Mouse (Mus musculus) intestine, postnatal 0 days (tissue): ENCODE measurements at regions not wholly inside any gene's neighbourhood (a gene's known extent, or its start where the extent isn't known, plus 50 kb on each side); places are given as distances from the start of the nearest gene placed in this dataset.

Experiments used
- ATAC-seq: fragments of 200-750 bp; cut with Nextera tagmentation; 2 replicates; pipeline ENCODE4 v1.8.0; 2017; ENCODE audit warnings: mild to moderate bottlenecking, moderate TSS enrichment, moderate library complexity
- H3K27ac ChIP-seq: fragments of 300-500 bp; sonication (generic); 2 replicates; pipeline ENCODE4 v1.5.1; 2014; ENCODE audit warnings: mild to moderate bottlenecking, low read depth, low read length, moderate library complexity
- H3K27me3 ChIP-seq: fragments of 300-500 bp; sonication (generic); replicated peaks from 2 replicates; pipeline ENCODE4 v1.6.1; 2014; ENCODE audit warnings: low read length, mixed read lengths; ENCODE audit not compliant: control insufficient read depth, insufficient read depth
- H3K36me3 ChIP-seq: fragments of 300-500 bp; sonication (generic); 2 replicates; pipeline ENCODE4 v1.6.1; 2014; ENCODE audit warnings: mild to moderate bottlenecking, moderate library complexity; ENCODE audit not compliant: control insufficient read depth, insufficient read depth
- H3K4me1 ChIP-seq: fragments of 300-500 bp; sonication (generic); replicated peaks from 2 replicates; pipeline ENCODE4 v1.6.1; 2014; ENCODE audit warnings: antibody characterized with exemption, low read length, mixed read lengths; ENCODE audit not compliant: control insufficient read depth, insufficient read depth
- H3K4me2 ChIP-seq: fragments of 300-500 bp; sonication (generic); replicated peaks from 2 replicates; pipeline ENCODE4 v1.6.1; 2014; ENCODE audit warnings: low read depth, mild to moderate bottlenecking, moderate library complexity
- H3K4me3 ChIP-seq: fragments of 300-500 bp; sonication (generic); 2 replicates; pipeline ENCODE4 v1.5.1; 2014; ENCODE audit warnings: low read depth, low read length
- H3K9ac ChIP-seq: fragments of 300-500 bp; sonication (generic); 2 replicates; pipeline ENCODE4 v1.6.1; 2014; ENCODE audit warnings: mild to moderate bottlenecking, low read depth, low read length
- H3K9me3 ChIP-seq: fragments of 300-500 bp; sonication (generic); 2 replicates; pipeline ENCODE4 v1.6.1; 2016; ENCODE audit warnings: mixed run types; ENCODE audit not compliant: control insufficient read depth
- CTCF ChIP-seq: sonication (generic); IDR thresholded peaks from 2 replicates; pipeline ENCODE4 v1.5.1; 2016; ENCODE audit warnings: low read depth, mild to moderate bottlenecking, control low read depth, antibody characterized with exemption, moderate library complexity
- WGBS: fragments of 180-500 bp; shearing (Covaris S2); extraction: QIAGEN DNeasy Blood & Tissue Kit; methylation state at CpG from one replicate; pipeline ENCODE4 v1.1.7; 2014; 5-methylcytosine and 5-hydroxymethylcytosine counted together

DNA sequence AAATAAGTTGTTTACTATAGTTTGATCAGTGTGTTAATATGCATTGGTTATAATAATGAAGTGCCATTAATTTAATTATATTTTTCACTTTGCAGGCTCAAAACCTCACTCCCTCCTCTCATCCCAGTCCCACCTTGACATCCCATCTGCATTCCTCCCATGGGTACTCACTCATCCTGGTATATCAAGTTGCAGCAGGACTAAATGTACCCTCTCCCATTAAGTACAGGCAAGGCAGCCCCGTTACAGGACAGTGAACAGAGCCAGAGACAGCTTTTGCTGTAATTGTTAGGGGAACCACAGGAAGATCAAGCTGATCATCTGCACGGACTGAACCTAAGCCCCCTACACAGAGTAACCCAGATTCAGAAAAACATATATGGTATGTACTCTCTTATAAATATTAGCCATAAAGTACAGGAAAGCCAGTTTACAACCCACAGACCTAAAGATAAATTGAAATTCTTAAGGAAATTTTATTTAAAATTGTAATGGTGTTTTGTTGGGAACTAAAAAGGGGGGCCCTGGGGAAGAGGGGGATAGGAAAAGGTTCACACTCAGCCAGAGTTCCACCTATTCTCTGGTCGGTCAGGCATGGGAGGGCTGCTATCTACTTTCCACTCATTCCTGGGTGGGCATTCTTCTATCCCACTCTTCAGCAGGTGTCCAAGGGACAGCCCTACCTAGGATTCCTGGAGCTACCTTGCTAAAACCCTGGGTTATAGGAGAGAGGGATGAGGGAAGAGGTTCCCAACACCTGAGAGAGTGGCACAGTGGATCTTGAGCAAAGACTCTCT, 96.0 kb upstream of the Speer4f2 start:
- no peak for TF ChIP-seq CTCF
- no peak overlapping the region for H3K4me2 ChIP-seq
- no peak for ATAC-seq
- H3K36me3 ChIP-seq: no peaks in the 10 kb centered on the region
- H3K4me3 ChIP-seq: no peak overlapping the region
- H3K27me3 ChIP-seq: no peaks in the 10 kb centered on the region
- no peak overlapping the region for H3K9ac ChIP-seq
- 82% methylated on average over 3 of the region's 3 CpGs for WGBS
- H3K27ac ChIP-seq: no peak overlapping the region
- no peaks in the 10 kb centered on the region for H3K4me1 ChIP-seq
- no peaks in the 10 kb centered on the region for H3K9me3 ChIP-seq

DNA sequence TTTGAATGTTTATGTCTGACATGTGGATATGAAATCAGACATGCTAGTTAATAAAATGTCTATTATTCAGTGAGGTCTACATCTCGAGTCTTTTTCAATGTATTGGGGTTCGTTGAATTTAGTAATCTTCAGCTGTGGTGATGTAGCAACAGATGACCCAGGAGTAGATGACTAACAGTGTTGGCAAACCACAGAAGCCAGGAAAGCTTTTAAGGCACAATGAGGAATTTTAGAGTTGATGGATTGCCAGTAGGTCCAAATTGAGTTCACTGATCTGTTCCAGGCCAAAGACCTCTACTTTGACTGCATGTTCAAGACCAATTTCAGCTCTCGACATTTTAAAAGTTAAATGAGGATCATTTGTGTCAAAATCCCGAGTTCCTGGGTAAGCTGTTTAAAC, 92.8 kb upstream of the Speer4f2 start:
- H3K4me2 ChIP-seq: no peak overlapping the region
- no peaks in the 10 kb centered on the region for H3K4me1 ChIP-seq
- no peaks in the 10 kb centered on the region for H3K27me3 ChIP-seq
- ATAC-seq: no peak
- no peaks in the 10 kb centered on the region for H3K36me3 ChIP-seq
- no peak for TF ChIP-seq CTCF
- H3K9me3 ChIP-seq: no peaks in the 10 kb centered on the region
- H3K9ac ChIP-seq: no peak overlapping the region
- H3K27ac ChIP-seq: no peak overlapping the region
- H3K4me3 ChIP-seq: no peak overlapping the region
- 69% methylated on average over 4 of the region's 4 CpGs for WGBS

GRCm38 (mm10) chr5:17280951-17281350, 92.0 kb upstream of the Speer4f2 start:
- Histone ChIP-seq H3K9me3 (no peaks in the 10 kb centered on the region), H3K4me2 (no peak overlapping the region), H3K4me1 (no peaks in the 10 kb centered on the region), H3K27ac (no peak overlapping the region), H3K27me3 (no peaks in the 10 kb centered on the region), H3K4me3 (no peak overlapping the region), H3K36me3 (no peaks in the 10 kb centered on the region), H3K9ac (no peak overlapping the region)
- TF ChIP-seq CTCF: no peak
- ATAC-seq: no peak
- WGBS: 73% methylated on average over 2 of the region's 2 CpGs

- ATAC-seq: no peak
- 83% methylated on average over 1 of the region's 1 CpGs for WGBS
- no peak for TF ChIP-seq CTCF
These were observed 84.0 kb upstream of the Speer4f2 start for GRCm38 (mm10) chr5:17289028-17289427.

DNA sequence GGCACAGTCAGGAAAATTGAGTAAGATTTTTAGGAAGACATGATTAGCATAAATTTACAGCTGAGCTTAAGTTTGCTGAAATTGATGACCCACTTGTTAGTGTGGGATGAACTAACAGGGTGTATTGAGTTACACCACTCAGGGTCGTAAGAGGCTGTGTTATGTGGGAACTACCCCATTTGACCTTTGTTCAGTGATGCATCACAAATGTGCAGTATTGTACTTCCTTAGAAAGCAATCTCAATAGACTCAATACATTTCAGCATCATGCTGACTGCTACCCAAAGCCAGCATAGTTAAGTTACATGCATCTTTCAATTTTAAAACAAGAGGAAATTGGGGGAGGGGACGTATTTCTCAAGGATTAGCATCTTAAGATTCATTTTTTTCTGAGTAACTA, 80.4 kb upstream of the Speer4f2 start:
- Histone ChIP-seq H3K4me2 (no peak overlapping the region), H3K9me3 (no peaks in the 10 kb centered on the region), H3K36me3 (no peaks in the 10 kb centered on the region), H3K4me1 (no peaks in the 10 kb centered on the region), H3K27me3 (no peaks in the 10 kb centered on the region), H3K27ac (no peak overlapping the region), H3K9ac (no peak overlapping the region), H3K4me3 (no peak overlapping the region)
- WGBS: 41% methylated on average over 2 of the region's 2 CpGs
- ATAC-seq: no peak
- no peak for TF ChIP-seq CTCF

More at GRCm38 (mm10) chr5:17289028-17289427, 84.0 kb upstream of the Speer4f2 start:
- H3K4me3 ChIP-seq: no peak overlapping the region
- H3K4me1 ChIP-seq: no peaks in the 10 kb centered on the region
- no peaks in the 10 kb centered on the region for H3K36me3 ChIP-seq
- H3K4me2 ChIP-seq: no peak overlapping the region
- H3K27me3 ChIP-seq: no peaks in the 10 kb centered on the region
- no peak overlapping the region for H3K9ac ChIP-seq
- H3K27ac ChIP-seq: no peak overlapping the region
- no peaks in the 10 kb centered on the region for H3K9me3 ChIP-seq

DNA sequence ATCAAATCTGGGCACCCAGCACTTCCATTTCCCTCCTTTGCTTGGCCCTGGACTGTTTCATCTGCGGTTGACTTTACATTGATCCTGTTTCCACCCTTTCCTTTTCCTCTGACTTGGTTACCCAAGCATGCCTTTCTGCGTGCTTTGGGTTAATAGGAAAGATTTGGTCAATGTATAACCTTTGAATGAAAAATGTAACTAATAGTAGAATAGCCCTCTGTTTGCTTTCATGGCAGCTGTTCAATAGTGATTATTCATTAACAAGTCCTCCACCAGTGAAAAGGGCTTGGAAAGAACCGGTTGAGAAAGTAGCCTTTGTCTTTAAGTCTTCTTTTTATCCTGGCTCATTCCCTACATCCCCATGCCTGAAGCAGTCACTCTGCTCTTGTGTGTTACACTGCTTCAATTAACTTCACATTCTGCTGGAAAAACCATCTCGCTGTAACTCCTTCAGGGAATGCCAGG, 76.4 kb upstream of the Speer4f2 start:
- H3K4me2 ChIP-seq: 0 out of 2 replicates have a peak overlapping the region, but pooled peaks have one; percentile 21
- no peaks in the 10 kb centered on the region for H3K9me3 ChIP-seq
- no peak for TF ChIP-seq CTCF
- H3K4me1 ChIP-seq: no peaks in the 10 kb centered on the region
- 33% methylated on average over 4 of the region's 4 CpGs for WGBS
- H3K9ac ChIP-seq: no peak overlapping the region
- ATAC-seq: peak; percentile 60
- no peak overlapping the region for H3K4me3 ChIP-seq
- no peaks in the 10 kb centered on the region for H3K27me3 ChIP-seq
- no peak overlapping the region for H3K27ac ChIP-seq
- no peaks in the 10 kb centered on the region for H3K36me3 ChIP-seq
